Mouse (Mus musculus) bone marrow macrophage, adult 2 months (primary cell): Measurements from ENCODE around the gene Parp6.

Experiments used
- CTCF ChIP-seq: IDR thresholded peaks from 2 replicates; pipeline ENCODE4 v1.5.1; 2012; ENCODE audit warnings: low read depth, mild to moderate bottlenecking, low read length, moderate library complexity
- POLR2A ChIP-seq: IDR thresholded peaks from 2 replicates; pipeline ENCODE4 v1.6.1; 2012; ENCODE audit warnings: mild to moderate bottlenecking, low read depth, low read length, borderline replicate concordance

- no peak for TF ChIP-seq POLR2A
- TF ChIP-seq CTCF, result no peak
These were observed 62.8 kb downstream of the Parp6 start, which contains the start of gene Gramd2 for GRCm38 (mm10) chr9:59679678-59680533.
